Mouse (Mus musculus) forebrain, embryonic 13.5 days (tissue): ENCODE results near the gene Cd44. TPM values are rescaled to one million over a fixed set of nuclear protein-coding genes. Genes with fewer than 3 reads are reported as not detected.

Source experiments
- ATAC-seq: fragments of 200-750 bp; cut with Nextera tagmentation; 2 replicates; pipeline ENCODE4 v1.8.0; 2017
- H3K27ac ChIP-seq: fragments of 300-500 bp; sonication (generic); 2 replicates; pipeline ENCODE4 v1.5.1; 2015; ENCODE audit warnings: inconsistent platforms, mild to moderate bottlenecking, moderate library complexity
- H3K27me3 ChIP-seq: fragments of 300-500 bp; sonication (generic); 2 replicates; pipeline ENCODE4 v1.6.1; 2015; ENCODE audit warnings: mild to moderate bottlenecking, inconsistent platforms
- H3K36me3 ChIP-seq: fragments of 300-500 bp; sonication (generic); 2 replicates; pipeline ENCODE4 v1.6.1; 2015; ENCODE audit warnings: mild to moderate bottlenecking, inconsistent platforms; ENCODE audit not compliant: poor library complexity, severe bottlenecking
- H3K4me1 ChIP-seq: fragments of 300-500 bp; sonication (generic); 2 replicates; pipeline ENCODE4 v1.6.1; 2015; ENCODE audit warnings: inconsistent platforms
- H3K4me2 ChIP-seq: fragments of 300-500 bp; sonication (generic); 2 replicates; pipeline ENCODE4 v1.6.1; 2015; ENCODE audit warnings: inconsistent platforms, mild to moderate bottlenecking, moderate library complexity
- H3K4me3 ChIP-seq: fragments of 300-500 bp; sonication (generic); 2 replicates; pipeline ENCODE4 v1.5.1; 2015; ENCODE audit warnings: mild to moderate bottlenecking, inconsistent platforms
- H3K9ac ChIP-seq: fragments of 300-500 bp; sonication (generic); 2 replicates; pipeline ENCODE4 v1.6.1; 2015; ENCODE audit warnings: mild to moderate bottlenecking, inconsistent platforms
- H3K9me3 ChIP-seq: fragments of 300-500 bp; sonication (generic); replicated peaks from 2 replicates; pipeline ENCODE4 v1.6.1; 2016; ENCODE audit warnings: inconsistent platforms
- WGBS: fragments of 180-500 bp; shearing (Covaris S2); methylation state at CpG from one replicate; pipeline ENCODE4 v1.1.7; 2015; 5-methylcytosine and 5-hydroxymethylcytosine counted together
- polyA plus RNA-seq: library from polyadenylated mRNA; unstranded; fragments of >200 nt; fragmentation: Nextera tagmentation; extraction: Ambion mirVana; gene quantifications from 2 replicates; pipeline ENCODE4 v1.2.1, GENCODE M21; 2015

Gene Cd44
- polyA plus RNA-seq, 1 experiment from 2014 or later = 1.2 TPM

DNA sequence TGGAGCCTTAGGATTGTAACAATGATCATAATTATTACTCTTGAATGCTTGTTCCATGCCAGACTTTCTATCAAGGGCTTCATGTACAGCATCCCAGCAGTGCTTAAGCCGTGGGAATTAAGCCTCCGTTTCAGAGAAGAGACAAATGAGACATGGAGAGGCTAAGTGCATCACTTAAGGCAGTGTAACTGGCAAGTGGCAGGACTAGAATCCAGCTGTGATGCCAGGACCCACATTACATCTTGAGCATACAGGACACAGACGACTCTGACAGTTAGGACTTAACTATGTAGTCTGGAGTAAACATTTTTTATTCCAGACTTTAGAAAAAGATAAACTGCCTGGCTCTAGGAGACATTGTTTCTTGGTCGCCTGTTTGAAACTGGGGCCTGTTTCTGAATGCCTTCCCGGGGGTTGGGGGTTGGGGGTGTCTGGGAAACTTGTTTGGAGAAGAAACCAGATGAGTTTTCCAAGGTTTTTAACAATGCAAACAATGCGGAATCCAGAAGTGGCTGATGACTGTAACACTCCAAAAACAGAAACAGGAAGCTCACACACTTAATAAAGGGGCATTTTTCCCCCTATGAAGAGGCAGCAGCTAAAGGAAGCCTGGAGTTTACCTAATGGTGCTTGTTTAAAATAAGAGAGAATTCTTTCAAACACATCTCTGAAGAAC lies 18.7 kb downstream of the Cd44 start:
- no peak overlapping the region for H3K4me3 ChIP-seq
- H3K27ac ChIP-seq = no peak overlapping the region
- no peaks in the 10 kb centered on the region for H3K27me3 ChIP-seq
- WGBS = 50% methylated on average over 6 of the region's 6 CpGs
- no peak overlapping the region for H3K9ac ChIP-seq
- no peaks in the 10 kb centered on the region for H3K4me1 ChIP-seq
- no peak for ATAC-seq
- no peaks in the 10 kb centered on the region for H3K9me3 ChIP-seq
- no peaks in the 10 kb centered on the region for H3K36me3 ChIP-seq
- H3K4me2 ChIP-seq = no peak overlapping the region

DNA sequence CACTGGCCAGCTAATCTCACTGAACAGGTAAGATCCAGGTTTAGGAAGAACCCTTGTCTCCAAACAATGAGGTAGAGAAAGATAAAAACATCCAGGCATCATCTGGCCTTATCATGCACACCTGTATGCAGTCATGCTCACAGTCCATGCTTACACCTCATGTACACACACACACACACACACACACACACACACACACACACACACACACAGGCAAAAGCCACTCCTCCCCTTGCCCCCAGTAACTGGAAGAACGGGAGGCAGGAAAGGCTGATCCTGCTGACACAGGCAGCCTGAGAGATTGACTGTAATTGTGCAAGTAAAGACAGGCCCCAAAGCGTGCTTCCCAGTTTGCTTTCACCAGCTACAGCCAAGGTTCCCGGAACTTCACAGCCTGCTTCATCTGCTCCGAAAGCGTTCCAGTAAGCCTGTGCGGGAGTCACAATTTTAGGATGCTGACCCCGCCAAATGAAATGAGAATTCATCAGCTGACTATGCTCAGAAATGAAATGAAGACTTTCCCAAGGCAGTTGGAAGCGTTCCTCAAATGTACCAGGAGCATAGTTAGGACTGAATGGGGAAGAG lies 19.4 kb downstream of the Cd44 start:
- Histone ChIP-seq H3K9ac (no peak overlapping the region), H3K36me3 (no peaks in the 10 kb centered on the region), H3K27ac (no peak overlapping the region), H3K4me2 (no peak overlapping the region), H3K9me3 (no peaks in the 10 kb centered on the region), H3K27me3 (no peaks in the 10 kb centered on the region), H3K4me3 (no peak overlapping the region), H3K4me1 (no peaks in the 10 kb centered on the region)
- 69% methylated on average over 8 of the region's 8 CpGs for WGBS
- no peak for ATAC-seq

DNA sequence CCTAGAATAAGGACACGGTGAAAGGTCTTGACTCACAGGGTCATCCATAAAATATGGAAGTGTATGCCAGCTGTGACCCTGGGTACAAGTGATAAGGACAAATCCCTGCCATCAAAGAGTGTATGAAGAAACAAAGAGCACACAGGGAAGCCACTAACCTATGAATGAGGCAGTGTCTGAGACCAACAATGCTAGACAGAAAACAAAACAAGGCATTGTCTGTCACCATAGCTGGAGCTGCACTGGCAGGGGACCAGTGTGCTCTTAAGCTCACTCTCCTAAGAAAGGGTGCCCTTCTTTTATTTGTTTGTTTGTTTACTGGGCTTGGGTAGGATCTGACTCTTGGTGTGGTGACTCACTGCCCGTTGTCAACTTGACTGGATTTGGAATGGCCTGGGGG lies 23.0 kb downstream of the Cd44 start:
- no peaks in the 10 kb centered on the region for H3K36me3 ChIP-seq
- H3K9me3 ChIP-seq = no peaks in the 10 kb centered on the region
- no peak overlapping the region for H3K27ac ChIP-seq
- H3K27me3 ChIP-seq = no peaks in the 10 kb centered on the region
- H3K4me3 ChIP-seq = no peak overlapping the region
- H3K9ac ChIP-seq = no peak overlapping the region
- WGBS = 75% methylated on average over 2 of the region's 2 CpGs
- peaks cover 8% of the 10 kb centered on the region for H3K4me1 ChIP-seq
- no peak overlapping the region for H3K4me2 ChIP-seq
- ATAC-seq = no peak

DNA sequence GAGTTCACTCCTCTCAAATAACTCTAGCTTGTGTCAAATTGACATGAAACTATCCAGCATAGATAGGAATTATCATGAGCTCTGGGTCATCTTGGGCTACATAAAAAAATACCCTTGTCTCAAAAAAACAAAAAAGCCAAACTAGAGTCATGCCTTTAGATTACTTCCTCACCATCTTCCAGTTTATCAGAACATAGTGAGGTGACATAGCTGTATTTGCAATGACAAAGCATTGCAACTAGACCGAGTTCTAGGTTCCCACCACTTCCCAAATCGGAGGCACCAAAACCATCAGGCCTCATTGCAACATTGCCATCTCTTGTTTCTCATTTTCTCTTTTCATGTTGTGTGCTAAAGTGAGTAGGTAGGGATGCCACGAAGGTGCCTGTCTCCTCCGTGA lies 24.0 kb downstream of the Cd44 start:
- 93% methylated on average over 4 of the region's 4 CpGs for WGBS
- Histone ChIP-seq H3K4me1 (peaks cover 13% of the 10 kb centered on the region), H3K36me3 (no peaks in the 10 kb centered on the region), H3K4me3 (no peak overlapping the region), H3K9me3 (no peaks in the 10 kb centered on the region), H3K27me3 (no peaks in the 10 kb centered on the region), H3K4me2 (no peak overlapping the region), H3K9ac (no peak overlapping the region), H3K27ac (no peak overlapping the region)
- no peak for ATAC-seq

DNA sequence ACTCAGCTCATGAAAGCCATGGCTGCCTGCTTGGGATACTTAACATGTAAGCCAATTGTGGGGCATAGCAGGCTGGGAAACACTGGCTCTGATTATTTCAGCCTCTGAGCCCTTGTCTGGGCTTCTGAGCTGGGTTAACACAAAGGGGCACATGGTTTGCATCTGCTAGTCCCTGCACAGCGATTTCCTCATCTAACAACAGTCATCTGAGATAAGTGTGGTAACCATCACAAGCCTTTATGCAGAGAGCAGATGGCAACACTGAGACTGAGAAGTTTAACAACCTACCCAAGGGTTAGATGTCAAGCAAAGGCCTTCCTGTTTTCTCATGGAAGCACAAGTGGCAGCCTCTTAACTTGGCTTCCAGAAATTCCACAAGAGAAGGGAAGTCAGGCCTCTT lies 25.3 kb downstream of the Cd44 start:
- no peaks in the 10 kb centered on the region for H3K9me3 ChIP-seq
- peaks cover 13% of the 10 kb centered on the region for H3K4me1 ChIP-seq
- ATAC-seq = no peak
- H3K36me3 ChIP-seq = no peaks in the 10 kb centered on the region
- no peak overlapping the region for H3K27ac ChIP-seq
- H3K4me3 ChIP-seq = no peak overlapping the region
- no peak overlapping the region for H3K4me2 ChIP-seq
- WGBS = 68% methylated on average over 1 of the region's 1 CpGs
- no peaks in the 10 kb centered on the region for H3K27me3 ChIP-seq
- H3K9ac ChIP-seq = no peak overlapping the region

DNA sequence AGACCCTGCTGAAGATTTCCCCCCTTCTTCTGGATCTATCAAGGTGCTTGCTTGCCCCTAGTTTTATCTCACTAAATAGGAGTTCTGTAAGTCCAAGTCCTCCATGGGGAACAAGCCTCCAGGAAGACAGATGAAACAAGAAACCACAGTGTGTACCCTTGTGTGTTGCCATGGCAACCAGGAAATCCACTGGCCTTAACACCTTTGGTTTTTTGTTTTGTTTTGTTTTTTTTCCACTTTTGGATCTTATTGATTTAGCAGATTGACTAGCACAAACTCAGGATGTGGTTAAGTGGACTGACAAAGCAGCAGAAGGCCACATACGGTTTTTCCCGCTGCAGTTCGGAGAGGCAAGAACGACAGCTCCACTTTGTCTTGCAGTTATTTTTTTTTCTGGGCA lies 27.6 kb downstream of the Cd44 start:
- Histone ChIP-seq H3K4me2 (no peak overlapping the region), H3K27me3 (no peaks in the 10 kb centered on the region), H3K9me3 (no peaks in the 10 kb centered on the region), H3K27ac (no peak overlapping the region), H3K4me1 (peaks cover 13% of the 10 kb centered on the region), H3K4me3 (no peak overlapping the region), H3K9ac (no peak overlapping the region), H3K36me3 (no peaks in the 10 kb centered on the region)
- WGBS = 15% methylated on average over 4 of the region's 4 CpGs
- no peak for ATAC-seq

DNA sequence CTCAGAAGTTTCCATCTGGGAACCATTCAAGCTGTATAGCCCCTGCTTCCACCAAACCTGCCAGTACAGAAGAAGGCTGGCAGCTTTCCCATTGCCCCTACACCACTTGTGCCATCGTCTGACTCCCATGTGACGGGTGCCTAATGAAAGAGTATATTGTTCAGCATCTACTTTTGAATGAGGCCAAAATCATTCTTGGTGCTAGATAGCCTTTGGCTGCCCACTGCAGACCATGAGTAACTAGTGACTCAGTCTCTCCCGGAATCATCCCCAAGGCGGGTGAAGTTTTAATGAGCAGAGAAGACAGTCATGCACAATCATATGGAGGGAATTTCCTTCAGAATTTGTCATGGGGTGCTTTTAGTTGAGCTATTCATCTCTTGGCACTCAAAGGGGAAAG lies 28.3 kb downstream of the Cd44 start:
- Histone ChIP-seq H3K27me3 (no peaks in the 10 kb centered on the region), H3K4me3 (no peak overlapping the region), H3K9ac (no peak overlapping the region), H3K4me1 (peaks cover 13% of the 10 kb centered on the region), H3K4me2 (no peak overlapping the region), H3K36me3 (no peaks in the 10 kb centered on the region), H3K27ac (no peak overlapping the region), H3K9me3 (no peaks in the 10 kb centered on the region)
- no peak for ATAC-seq
- 77% methylated on average over 4 of the region's 4 CpGs for WGBS

DNA sequence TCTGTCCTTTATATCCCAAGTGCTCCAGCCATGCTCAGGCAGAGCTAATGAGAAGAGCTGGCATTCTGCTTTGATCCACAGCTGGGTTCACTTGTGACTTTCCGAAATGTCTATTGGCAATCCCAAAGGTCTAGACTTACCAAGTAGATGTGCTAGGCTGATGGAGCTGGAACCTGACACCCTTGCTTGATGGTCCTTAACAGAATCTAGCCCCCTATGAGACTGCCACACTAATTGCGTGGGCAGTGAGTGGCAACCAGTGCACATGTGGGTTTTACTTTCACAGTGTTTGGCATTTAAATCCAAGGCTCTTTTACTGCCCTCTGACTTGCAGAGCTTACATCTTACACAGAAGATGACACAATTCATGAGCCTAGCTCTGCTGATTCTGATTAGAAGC lies 29.0 kb downstream of the Cd44 start:
- no peaks in the 10 kb centered on the region for H3K27me3 ChIP-seq
- H3K4me1 ChIP-seq = peaks cover 17% of the 10 kb centered on the region
- no peak overlapping the region for H3K27ac ChIP-seq
- no peak overlapping the region for H3K4me3 ChIP-seq
- no peaks in the 10 kb centered on the region for H3K36me3 ChIP-seq
- H3K9ac ChIP-seq = no peak overlapping the region
- 86% methylated on average over 2 of the region's 2 CpGs for WGBS
- no peak overlapping the region for H3K4me2 ChIP-seq
- no peak for ATAC-seq
- no peaks in the 10 kb centered on the region for H3K9me3 ChIP-seq

DNA sequence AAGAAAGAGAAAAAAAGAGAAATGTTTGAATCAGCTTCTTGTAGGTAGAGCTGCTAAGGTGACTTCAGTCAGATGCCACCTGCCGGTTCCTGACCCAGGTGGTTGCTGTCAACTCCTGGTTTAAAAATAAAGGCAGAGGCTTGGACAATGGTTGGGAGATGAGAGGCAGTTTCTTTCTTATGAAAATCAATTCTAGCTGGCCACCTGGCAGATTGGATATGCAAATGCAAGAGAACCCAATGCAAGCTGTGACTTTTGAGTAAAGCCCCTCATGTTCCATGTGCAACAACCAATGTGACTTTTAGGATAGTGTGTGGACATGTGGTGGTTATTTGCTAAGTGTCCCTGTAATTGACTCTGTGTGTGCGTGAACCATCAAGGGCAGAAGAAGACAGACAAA lies 33.0 kb downstream of the Cd44 start:
- WGBS = 86% methylated on average over 2 of the region's 2 CpGs
- peaks cover 25% of the 10 kb centered on the region for H3K4me1 ChIP-seq
- no peak for ATAC-seq
- H3K4me2 ChIP-seq = no peak overlapping the region
- no peak overlapping the region for H3K9ac ChIP-seq
- no peak overlapping the region for H3K4me3 ChIP-seq
- H3K27me3 ChIP-seq = no peaks in the 10 kb centered on the region
- no peaks in the 10 kb centered on the region for H3K36me3 ChIP-seq
- H3K27ac ChIP-seq = no peak overlapping the region
- H3K9me3 ChIP-seq = no peaks in the 10 kb centered on the region

DNA sequence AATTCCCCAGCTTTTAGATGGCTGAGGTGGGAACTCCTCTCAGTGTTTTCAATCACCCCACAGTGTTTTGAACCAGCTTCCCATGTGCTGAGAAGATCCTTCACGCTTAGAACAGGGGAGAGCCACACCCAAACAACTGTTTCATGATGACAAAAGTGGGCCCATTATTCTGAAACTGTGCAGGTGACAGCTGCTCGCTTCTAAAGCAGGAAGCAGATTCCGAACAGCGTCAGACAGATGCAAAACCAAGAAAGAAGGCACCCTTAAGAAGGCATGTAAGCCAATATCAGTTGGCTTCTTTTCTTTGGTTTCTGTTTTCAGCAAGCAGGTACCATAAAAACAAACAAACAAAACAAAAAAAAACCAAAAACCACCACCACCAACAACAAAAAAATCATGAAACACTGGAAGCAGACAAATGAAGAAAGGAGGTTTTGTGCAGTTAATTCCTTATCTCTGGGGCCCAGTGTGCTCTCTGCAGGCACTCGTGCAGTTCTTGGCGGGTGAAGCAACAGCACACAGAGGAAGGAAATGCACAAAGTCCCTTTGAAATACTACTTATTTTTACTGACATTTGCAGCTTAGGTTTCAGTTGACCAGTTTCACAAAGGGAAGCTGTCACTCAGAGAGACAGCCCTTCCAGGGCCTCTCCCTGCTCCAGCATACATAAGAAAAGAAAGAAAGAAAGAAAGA lies 33.9 kb downstream of the Cd44 start:
- no peak for ATAC-seq
- H3K4me2 ChIP-seq = no peak overlapping the region
- H3K36me3 ChIP-seq = no peaks in the 10 kb centered on the region
- peaks cover 20% of the 10 kb centered on the region for H3K4me1 ChIP-seq
- H3K9ac ChIP-seq = no peak overlapping the region
- H3K4me3 ChIP-seq = no peak overlapping the region
- H3K27ac ChIP-seq = no peak overlapping the region
- no peaks in the 10 kb centered on the region for H3K27me3 ChIP-seq
- WGBS = 57% methylated on average over 6 of the region's 6 CpGs
- H3K9me3 ChIP-seq = no peaks in the 10 kb centered on the region

DNA sequence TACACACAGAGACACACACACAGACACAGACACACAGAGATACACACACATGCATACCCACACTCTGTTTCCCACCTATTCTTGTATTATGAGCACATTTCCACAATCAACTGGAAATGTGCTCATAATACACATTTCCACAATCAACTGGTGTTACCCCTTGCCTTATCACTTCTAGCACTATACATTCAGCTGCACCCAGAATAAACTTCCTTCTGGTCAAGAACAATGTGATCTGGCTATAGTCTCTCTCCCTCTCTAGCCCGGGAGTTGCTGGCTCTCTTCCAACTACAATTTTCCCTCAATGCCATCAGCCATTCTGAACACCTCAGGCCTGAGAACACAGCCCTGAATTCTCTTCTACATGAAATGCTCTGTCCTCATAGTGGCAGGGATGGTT lies 34.9 kb downstream of the Cd44 start:
- no peaks in the 10 kb centered on the region for H3K27me3 ChIP-seq
- H3K4me3 ChIP-seq = no peak overlapping the region
- no peak overlapping the region for H3K9ac ChIP-seq
- no peak overlapping the region for H3K4me2 ChIP-seq
- no peak overlapping the region for H3K27ac ChIP-seq
- ATAC-seq = no peak
- H3K36me3 ChIP-seq = no peaks in the 10 kb centered on the region
- 24% methylated on average over 1 of the region's 1 CpGs for WGBS
- H3K4me1 ChIP-seq = peaks cover 20% of the 10 kb centered on the region
- no peaks in the 10 kb centered on the region for H3K9me3 ChIP-seq

DNA sequence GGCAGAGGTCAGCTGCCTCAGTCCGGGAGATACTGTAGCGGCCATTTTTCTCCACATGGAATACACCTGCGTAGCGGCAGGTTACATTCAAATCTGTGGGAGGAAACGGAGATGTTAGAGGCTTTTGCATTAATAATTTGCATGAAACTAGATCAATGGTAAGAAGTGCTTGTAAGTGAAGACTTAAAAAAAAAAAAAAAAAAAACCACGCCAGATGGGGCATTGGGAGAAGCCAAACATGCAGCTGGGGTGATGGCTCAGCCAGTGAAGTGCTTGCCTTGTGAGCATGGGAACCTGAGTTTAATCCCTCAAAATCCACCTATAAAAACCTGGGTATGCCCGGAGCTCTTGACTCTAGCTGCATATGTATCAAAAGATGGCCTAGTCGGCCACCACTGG lies 36.1 kb downstream of the Cd44 start:
- peaks cover 20% of the 10 kb centered on the region for H3K4me1 ChIP-seq
- WGBS = 93% methylated on average over 8 of the region's 8 CpGs

More for the DNA sequence above, 36.1 kb downstream of the Cd44 start:
- H3K4me2 ChIP-seq = no peak overlapping the region
- no peak overlapping the region for H3K27ac ChIP-seq
- H3K9me3 ChIP-seq = no peaks in the 10 kb centered on the region
- no peak overlapping the region for H3K4me3 ChIP-seq
- H3K36me3 ChIP-seq = no peaks in the 10 kb centered on the region
- no peak for ATAC-seq
- H3K9ac ChIP-seq = no peak overlapping the region
- no peaks in the 10 kb centered on the region for H3K27me3 ChIP-seq
